Mouse (Mus musculus): ENCODE measurements at regions not wholly inside any gene's neighbourhood (a gene's known extent, or its start where the extent isn't known, plus 50 kb on each side); places are given as distances from the start of the nearest gene placed in this dataset.
"Not testable (repeated sequence)": the region's sequence is repeated elsewhere in the genome, so short reads cannot be mapped to it uniquely, and the experiment has no call there.

DNA sequence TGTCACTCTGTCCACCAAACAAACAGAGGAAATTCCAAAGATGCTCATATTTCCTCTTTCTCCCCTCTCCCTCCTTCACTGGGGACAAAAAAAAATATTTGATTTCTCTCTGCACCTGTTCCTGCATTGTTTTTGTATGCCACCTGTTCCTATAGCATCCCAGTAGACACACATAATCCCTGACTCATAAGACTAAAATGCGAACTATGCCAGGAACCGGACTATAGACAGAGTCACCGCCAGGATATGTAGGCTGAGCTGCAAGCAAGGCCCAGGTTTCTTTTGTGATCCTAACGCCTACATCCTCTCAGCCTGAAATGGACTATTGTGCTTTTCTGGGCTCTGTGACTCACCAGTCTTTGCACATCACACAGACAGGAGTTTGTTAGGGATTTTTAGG, 116.9 kb upstream of the Hpf1 start:
- no peak for ATAC-seq

GRCm38 (mm10) chr8:60776251-60776650, 114.0 kb upstream of the Hpf1 start:
- not testable (repeated sequence) for H3K4me3 ChIP-seq (ENCODE audit: low read length); ATAC-seq; H3K36me3 ChIP-seq (ENCODE audit: control insufficient read depth, insufficient read depth, low read length); H3K27ac ChIP-seq (ENCODE audit: low read length); H3K27me3 ChIP-seq (replicated peaks; ENCODE audit: control insufficient read depth, insufficient read depth, low read length); H3K9me3 ChIP-seq (ENCODE audit: control insufficient read depth, low read length); H3K4me1 ChIP-seq (ENCODE audit: control insufficient read depth, insufficient read depth, low read length); H3K9ac ChIP-seq (ENCODE audit: low read depth, low read length); H3K4me2 ChIP-seq (ENCODE audit: low read depth, low read length)
- WGBS, result 41% methylated on average over 2 of the region's 2 CpGs

More for the DNA sequence above, 116.9 kb upstream of the Hpf1 start:
- H3K27me3 ChIP-seq (replicated peaks; ENCODE audit: control insufficient read depth, insufficient read depth, low read length), result no peaks in the 10 kb centered on the region
- H3K4me3 ChIP-seq (ENCODE audit: low read length), result no peak overlapping the region
- H3K36me3 ChIP-seq (ENCODE audit: control insufficient read depth, insufficient read depth, low read length), result no peaks in the 10 kb centered on the region
- H3K9me3 ChIP-seq (ENCODE audit: control insufficient read depth, low read length), result no peaks in the 10 kb centered on the region
- no peaks in the 10 kb centered on the region for H3K4me1 ChIP-seq (ENCODE audit: control insufficient read depth, insufficient read depth, low read length)
- 60% methylated on average over 4 of the region's 4 CpGs for WGBS
- no peak overlapping the region for H3K27ac ChIP-seq (ENCODE audit: low read length)
- H3K9ac ChIP-seq (ENCODE audit: low read depth, low read length), result no peak overlapping the region
- H3K4me2 ChIP-seq (ENCODE audit: low read depth, low read length), result no peak overlapping the region

DNA sequence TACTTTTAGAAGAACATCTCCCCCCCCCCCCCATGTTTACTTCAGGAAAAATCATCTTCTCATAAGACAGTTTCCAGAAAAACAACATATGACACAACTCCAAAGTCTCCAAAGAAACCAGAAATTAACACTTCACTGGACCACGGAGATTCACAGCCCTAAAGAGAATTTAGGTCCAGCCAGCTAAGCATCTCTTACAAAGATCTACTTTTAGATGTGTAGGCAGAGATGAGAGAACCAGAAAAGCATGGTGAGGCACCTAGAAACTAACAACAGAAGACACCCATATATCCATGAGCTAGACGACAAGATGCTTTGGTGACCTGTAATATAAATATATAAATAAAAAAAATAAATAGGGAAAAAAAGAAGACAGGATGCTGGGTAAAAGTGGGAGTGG, 105.2 kb upstream of the Hpf1 start:
- Histone ChIP-seq H3K4me3 (ENCODE audit: low read length) (no peak overlapping the region), H3K4me2 (ENCODE audit: low read depth, low read length) (no peak overlapping the region), H3K9me3 (ENCODE audit: control insufficient read depth, low read length) (no peaks in the 10 kb centered on the region), H3K27ac (ENCODE audit: low read length) (no peak overlapping the region), H3K27me3 (replicated peaks; ENCODE audit: control insufficient read depth, insufficient read depth, low read length) (no peaks in the 10 kb centered on the region), H3K4me1 (ENCODE audit: control insufficient read depth, insufficient read depth, low read length) (no peaks in the 10 kb centered on the region), H3K9ac (ENCODE audit: low read depth, low read length) (no peak overlapping the region), H3K36me3 (ENCODE audit: control insufficient read depth, insufficient read depth, low read length) (no peaks in the 10 kb centered on the region)
- no peak for ATAC-seq
- WGBS, result 83% methylated on average over 2 of the region's 2 CpGs

DNA sequence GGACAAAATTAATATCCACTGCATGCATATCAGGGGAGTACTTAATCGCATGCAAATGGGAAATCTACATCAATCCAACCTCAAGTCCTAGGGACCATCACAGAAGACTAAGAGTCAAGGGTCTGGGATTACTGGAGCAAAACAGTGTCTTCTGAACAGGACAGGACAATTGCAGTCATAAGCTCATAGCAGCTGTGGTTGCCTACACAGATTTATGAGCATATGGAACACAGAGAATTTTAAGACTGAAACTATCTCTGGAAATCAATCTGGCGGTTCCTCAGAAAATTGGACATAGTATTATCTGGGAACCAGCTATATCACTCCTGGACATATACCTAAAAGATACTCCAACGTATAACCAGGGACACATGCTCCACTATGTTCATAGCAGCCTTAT, 99.8 kb upstream of the Hpf1 start:
- no peak for ATAC-seq
- WGBS, result 84% methylated on average over 3 of the region's 3 CpGs
- no peaks in the 10 kb centered on the region for H3K27me3 ChIP-seq (replicated peaks; ENCODE audit: control insufficient read depth, insufficient read depth, low read length)

GRCm38 (mm10) chr8:60792518-60792917, 97.7 kb upstream of the Hpf1 start:
- Histone ChIP-seq H3K4me3 (ENCODE audit: low read length) (no peak overlapping the region), H3K4me1 (ENCODE audit: control insufficient read depth, insufficient read depth, low read length) (no peaks in the 10 kb centered on the region), H3K4me2 (ENCODE audit: low read depth, low read length) (no peak overlapping the region), H3K27me3 (replicated peaks; ENCODE audit: control insufficient read depth, insufficient read depth, low read length) (no peaks in the 10 kb centered on the region), H3K27ac (ENCODE audit: low read length) (no peak overlapping the region), H3K9me3 (ENCODE audit: control insufficient read depth, low read length) (no peaks in the 10 kb centered on the region), H3K36me3 (ENCODE audit: control insufficient read depth, insufficient read depth, low read length) (no peaks in the 10 kb centered on the region), H3K9ac (ENCODE audit: low read depth, low read length) (no peak overlapping the region)
- no peak for ATAC-seq
- 62% methylated on average over 1 of the region's 1 CpGs for WGBS

More for the DNA sequence above, 99.8 kb upstream of the Hpf1 start:
- Histone ChIP-seq H3K4me1 (ENCODE audit: control insufficient read depth, insufficient read depth, low read length) (no peaks in the 10 kb centered on the region), H3K9me3 (ENCODE audit: control insufficient read depth, low read length) (no peaks in the 10 kb centered on the region), H3K27ac (ENCODE audit: low read length) (no peak overlapping the region), H3K9ac (ENCODE audit: low read depth, low read length) (no peak overlapping the region), H3K4me3 (ENCODE audit: low read length) (no peak overlapping the region), H3K4me2 (ENCODE audit: low read depth, low read length) (no peak overlapping the region), H3K36me3 (ENCODE audit: control insufficient read depth, insufficient read depth, low read length) (no peaks in the 10 kb centered on the region)

- no peak overlapping the region for H3K4me3 ChIP-seq (ENCODE audit: low read length)
- no peak for ATAC-seq
- 87% methylated on average over 4 of the region's 4 CpGs for whole genome bisulfite sequencing
Observed at GRCm38 (mm10) chr8:60804787-60805186, 85.4 kb upstream of the Hpf1 start.

DNA sequence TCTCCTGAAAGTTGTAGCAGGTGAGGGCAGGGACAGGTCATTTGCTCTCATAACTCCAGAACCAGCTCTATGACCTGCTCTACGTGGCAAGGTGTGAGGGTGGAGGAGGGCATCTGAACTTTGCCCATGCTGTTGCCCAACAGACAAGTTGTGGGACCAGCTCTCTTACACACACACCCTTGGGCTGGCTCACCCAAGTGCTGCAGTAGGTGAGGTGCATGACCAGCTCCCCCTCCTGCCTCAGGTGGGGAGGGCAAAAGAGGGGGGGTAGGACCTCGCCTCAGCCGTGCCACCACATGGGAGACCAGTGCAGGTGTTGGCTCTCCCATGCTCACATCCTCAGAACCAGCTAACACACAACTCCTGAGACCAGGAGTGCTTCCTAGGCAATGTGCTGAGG, 83.4 kb upstream of the Hpf1 start:
- no peak overlapping the region for H3K4me2 ChIP-seq (ENCODE audit: low read depth, low read length)
- no peak overlapping the region for H3K4me3 ChIP-seq (ENCODE audit: low read length)
- H3K9me3 ChIP-seq (ENCODE audit: control insufficient read depth, low read length), result no peaks in the 10 kb centered on the region
- H3K27ac ChIP-seq (ENCODE audit: low read length), result no peak overlapping the region
- no peaks in the 10 kb centered on the region for H3K27me3 ChIP-seq (replicated peaks; ENCODE audit: control insufficient read depth, insufficient read depth, low read length)
- H3K36me3 ChIP-seq (ENCODE audit: control insufficient read depth, insufficient read depth, low read length), result no peaks in the 10 kb centered on the region
- 77% methylated on average over 3 of the region's 3 CpGs for WGBS
- ATAC-seq, result peak; percentile 87
- H3K4me1 ChIP-seq (ENCODE audit: control insufficient read depth, insufficient read depth, low read length), result no peaks in the 10 kb centered on the region
- no peak overlapping the region for H3K9ac ChIP-seq (ENCODE audit: low read depth, low read length)

More at GRCm38 (mm10) chr8:60804787-60805186, 85.4 kb upstream of the Hpf1 start:
- no peaks in the 10 kb centered on the region for H3K27me3 ChIP-seq (replicated peaks; ENCODE audit: control insufficient read depth, insufficient read depth, low read length)
- H3K9me3 ChIP-seq (ENCODE audit: control insufficient read depth, low read length), result no peaks in the 10 kb centered on the region
- no peaks in the 10 kb centered on the region for H3K36me3 ChIP-seq (ENCODE audit: control insufficient read depth, insufficient read depth, low read length)
- H3K9ac ChIP-seq (ENCODE audit: low read depth, low read length), result no peak overlapping the region
- H3K27ac ChIP-seq (ENCODE audit: low read length), result no peak overlapping the region
- H3K4me1 ChIP-seq (ENCODE audit: control insufficient read depth, insufficient read depth, low read length), result no peaks in the 10 kb centered on the region
- H3K4me2 ChIP-seq (ENCODE audit: low read depth, low read length), result no peak overlapping the region

DNA sequence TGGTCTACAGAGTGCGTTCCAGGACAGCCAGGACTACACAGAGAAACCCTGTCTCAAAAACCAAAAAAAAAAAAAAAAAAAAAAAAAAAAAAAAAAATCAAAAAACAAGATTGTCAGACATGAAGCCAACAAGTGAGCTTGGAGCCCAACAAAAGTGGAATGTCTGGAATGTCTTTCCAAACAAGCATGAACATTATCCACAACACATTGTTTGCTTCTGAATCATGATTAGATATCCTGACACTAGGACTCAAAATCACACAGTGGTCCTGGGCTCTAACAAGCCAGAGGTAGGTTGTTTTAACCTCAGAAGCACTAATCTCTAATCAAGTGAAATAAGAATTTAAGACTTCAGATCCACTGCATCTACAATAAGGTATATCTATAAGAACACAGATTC, 80.4 kb upstream of the Hpf1 start:
- Histone ChIP-seq H3K27ac (ENCODE audit: low read length) (no peak overlapping the region), H3K9me3 (ENCODE audit: control insufficient read depth, low read length) (no peaks in the 10 kb centered on the region), H3K9ac (ENCODE audit: low read depth, low read length) (no peak overlapping the region), H3K4me3 (ENCODE audit: low read length) (no peak overlapping the region), H3K4me1 (ENCODE audit: control insufficient read depth, insufficient read depth, low read length) (no peaks in the 10 kb centered on the region), H3K27me3 (replicated peaks; ENCODE audit: control insufficient read depth, insufficient read depth, low read length) (no peaks in the 10 kb centered on the region), H3K36me3 (ENCODE audit: control insufficient read depth, insufficient read depth, low read length) (no peaks in the 10 kb centered on the region), H3K4me2 (ENCODE audit: low read depth, low read length) (no peak overlapping the region)
- 89% methylated on average over 1 of the region's 1 CpGs for WGBS
- no peak for ATAC-seq

- 82% methylated on average over 4 of the region's 4 CpGs for WGBS
Observed at GRCm38 (mm10) chr8:60810955-60811354, 79.3 kb upstream of the Hpf1 start.

GRCm38 (mm10) chr8:60825676-60826442, 64.4 kb upstream of the Hpf1 start:
- no peak for ATAC-seq
- Histone ChIP-seq H3K9me3 (ENCODE audit: control insufficient read depth, low read length) (no peaks in the 10 kb centered on the region), H3K9ac (ENCODE audit: low read depth, low read length) (no peak overlapping the region), H3K4me1 (ENCODE audit: control insufficient read depth, insufficient read depth, low read length) (no peaks in the 10 kb centered on the region), H3K4me2 (ENCODE audit: low read depth, low read length) (no peak overlapping the region), H3K4me3 (ENCODE audit: low read length) (no peak overlapping the region), H3K27ac (ENCODE audit: low read length) (no peak overlapping the region), H3K27me3 (replicated peaks; ENCODE audit: control insufficient read depth, insufficient read depth, low read length) (no peaks in the 10 kb centered on the region), H3K36me3 (ENCODE audit: control insufficient read depth, insufficient read depth, low read length) (no peaks in the 10 kb centered on the region)
- 66% methylated on average over 11 of the region's 11 CpGs for WGBS

More at GRCm38 (mm10) chr8:60810955-60811354, 79.3 kb upstream of the Hpf1 start:
- ATAC-seq, result no peak
- H3K36me3 ChIP-seq (ENCODE audit: control insufficient read depth, insufficient read depth, low read length), result no peaks in the 10 kb centered on the region
- no peak overlapping the region for H3K27ac ChIP-seq (ENCODE audit: low read length)
- H3K4me1 ChIP-seq (ENCODE audit: control insufficient read depth, insufficient read depth, low read length), result no peaks in the 10 kb centered on the region
- no peak overlapping the region for H3K9ac ChIP-seq (ENCODE audit: low read depth, low read length)
- no peaks in the 10 kb centered on the region for H3K27me3 ChIP-seq (replicated peaks; ENCODE audit: control insufficient read depth, insufficient read depth, low read length)
- no peak overlapping the region for H3K4me2 ChIP-seq (ENCODE audit: low read depth, low read length)
- H3K9me3 ChIP-seq (ENCODE audit: control insufficient read depth, low read length), result no peaks in the 10 kb centered on the region
- no peak overlapping the region for H3K4me3 ChIP-seq (ENCODE audit: low read length)

Measured in intestine, embryonic 16.5 days (tissue).